ENCODE assay signal across 17 mouse cellular contexts in genomic region chr15:5671781-5672180, GRCm38 (mm10).
DNase-seq lines count a peak whose midpoint lies in the region; ATAC-seq lines count a peak whose summit lies in the region.
"Had no signal": no experiment of that assay in that cellular context is flagged by ENCODE, and none has a peak within 500 bp of the region (broad histone marks: within the 10 kb centered on the region; RNA-seq: fewer than 3 reads in every experiment).

No protein-coding gene starts in this region.

- ATAC-seq in CD4-positive, CD25-positive, alpha-beta regulatory T cell, adult 4 months: peak; percentile 78
- ATAC-seq in hematopoietic stem cell, adult 5-6 weeks (replicated peaks in 1 of 2; ENCODE audit: insufficient read depth in 1 of 2, low FRiP score in 2 of 2, low TSS enrichment in 1 of 2, low read depth in 1 of 2, poor library complexity in 2 of 2, severe bottlenecking in 2 of 2): peak; percentile 45 to 86; a peak in 2 of 4 replicates
- ATAC-seq in megakaryocyte, adult 5-6 weeks (ENCODE audit: poor library complexity, severe bottlenecking): no peak
- ATAC-seq: forebrain, embryonic 13.5 days; forebrain, postnatal 0 days; intestine, postnatal 0 days had no signal

- DNase-seq in CD4-positive helper T cell, adult 2 months (ENCODE audit: low read depth, low spot score): peak; percentile 14
- DNase-seq in naive thymus-derived CD4-positive, alpha-beta T cell, adult 2 months (ENCODE audit: low read depth): peak; percentile 22
- DNase-seq in spleen, postnatal 4 days (ENCODE audit: low spot score in 2 of 2): no peak
- no peak for DNase-seq in kidney, adult 11 months
- DNase-seq: adrenal gland, postnatal 14 days; cerebellum, adult 11-12 months; cerebellum, adult 9-10 months; cerebellum, postnatal 36 days; forebrain, postnatal 0 days; gastrocnemius, postnatal 25 days; heart, adult 11 months; heart, postnatal 10 days had no signal

Comparison
In these comparisons a context has a peak if more than half of its experiments do, and no peak if none do; other contexts are left out.
1. DNase-seq: peak in CD4-positive helper T cell, adult 2 months (single experiment) and naive thymus-derived CD4-positive, alpha-beta T cell, adult 2 months (single experiment); none in spleen, postnatal 4 days (0 of 2) and kidney, adult 11 months (single experiment).